Mouse (Mus musculus): ENCODE data around the gene Cit. TPM values are rescaled to one million over a fixed set of nuclear protein-coding genes. Genes with fewer than 3 reads are reported as not detected.

Gene Cit
- polyA plus RNA-seq, 1 experiment from 2014 or later: 35.0 TPM

- H3K27ac ChIP-seq: no peak overlapping the region
- H3K9me3 ChIP-seq (replicated peaks): no peaks in the 10 kb centered on the region; the same call in 1 of the 2 replicates
- H3K4me2 ChIP-seq (replicated peaks): no peak overlapping the region
- WGBS: 83% methylated on average over 6 of the region's 6 CpGs
- no peaks in the 10 kb centered on the region for H3K4me1 ChIP-seq
- no peak overlapping the region for H3K9ac ChIP-seq
- no peaks in the 10 kb centered on the region for H3K36me3 ChIP-seq
- no peak overlapping the region for H3K4me3 ChIP-seq
- no peak for ATAC-seq (ENCODE audit: low FRiP score)
- H3K27me3 ChIP-seq: no peaks in the 10 kb centered on the region
Observed at GRCm38 (mm10) chr5:115838059-115838458, 7.0 kb upstream of the Cit start.

DNA sequence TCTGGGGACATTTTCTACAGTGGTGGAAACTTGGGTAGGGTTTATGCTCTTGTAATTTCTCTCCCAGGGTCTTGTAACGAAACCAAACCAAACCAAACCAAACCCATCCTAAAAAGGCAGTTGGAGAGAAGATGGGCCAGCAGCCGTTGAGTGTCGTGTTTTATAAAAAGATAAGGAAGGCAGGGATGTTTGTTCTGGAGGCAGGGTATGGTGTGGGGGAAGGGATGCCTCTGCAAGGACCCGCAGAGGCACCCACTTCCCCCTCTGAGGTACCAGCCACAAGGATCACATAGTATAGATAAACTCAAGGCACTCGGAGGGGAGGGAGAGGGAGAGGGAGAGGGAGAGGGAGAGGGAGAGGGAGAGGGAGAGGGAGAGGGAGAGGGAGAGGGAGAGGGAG lies 4.6 kb upstream of the Cit start:
- Histone ChIP-seq H3K9me3 (replicated peaks) (no peaks in the 10 kb centered on the region; the same call in 1 of the 2 replicates), H3K36me3 (no peaks in the 10 kb centered on the region), H3K4me1 (peaks cover 10% of the 10 kb centered on the region), H3K4me2 (replicated peaks) (no peak overlapping the region), H3K9ac (no peak overlapping the region), H3K4me3 (no peak overlapping the region), H3K27me3 (no peaks in the 10 kb centered on the region), H3K27ac (no peak overlapping the region)
- 90% methylated on average over 4 of the region's 5 CpGs for WGBS
- no peak for ATAC-seq (ENCODE audit: low FRiP score)

GRCm38 (mm10) chr5:115840946-115841775 lies 3.9 kb upstream of the Cit start:
- WGBS: 80% methylated on average over 12 of the region's 12 CpGs
- no peaks in the 10 kb centered on the region for H3K27me3 ChIP-seq
- no peaks in the 10 kb centered on the region for H3K36me3 ChIP-seq
- H3K9ac ChIP-seq: no peak overlapping the region
- no peak overlapping the region for H3K4me3 ChIP-seq
- H3K9me3 ChIP-seq (replicated peaks): no peaks in the 10 kb centered on the region; the same call in 1 of the 2 replicates
- H3K4me2 ChIP-seq (replicated peaks): no peak overlapping the region
- no peak overlapping the region for H3K27ac ChIP-seq
- peaks cover 17% of the 10 kb centered on the region for H3K4me1 ChIP-seq
- ATAC-seq (ENCODE audit: low FRiP score): no peak

DNA sequence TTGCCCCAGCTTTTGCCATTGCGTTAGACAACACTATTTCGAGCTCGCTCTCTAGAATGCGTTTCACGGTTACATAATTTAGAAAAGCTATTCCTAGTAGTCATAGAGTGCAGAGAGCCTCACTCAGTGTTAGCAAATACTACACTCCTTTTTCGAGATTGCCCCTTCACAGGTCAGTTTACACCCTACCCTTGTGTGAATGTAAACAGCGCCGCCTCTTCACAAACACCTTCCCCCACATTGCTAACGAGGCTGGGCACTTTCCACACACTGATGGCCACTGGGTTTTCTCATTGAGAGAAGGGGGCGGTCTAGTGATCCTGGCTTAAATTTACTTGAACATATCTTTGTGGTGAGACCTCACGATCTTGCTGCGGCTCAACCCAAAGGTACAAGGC lies 711 bp upstream of the Cit start:
- ATAC-seq (ENCODE audit: low FRiP score): peak; percentile 33; the same call in 1 of the 2 replicates
- Histone ChIP-seq H3K4me1 (peaks cover 19% of the 10 kb centered on the region), H3K27me3 (no peaks in the 10 kb centered on the region), H3K4me3 (peak overlapping the region; percentile 67), H3K9me3 (replicated peaks) (no peaks in the 10 kb centered on the region), H3K4me2 (replicated peaks) (peak overlapping the region; percentile 98), H3K27ac (peak overlapping the region; percentile 50; the same call in 1 of the 2 replicates), H3K36me3 (peaks cover 6% of the 10 kb centered on the region; the same call in 1 of the 2 replicates), H3K9ac (peak overlapping the region; percentile 69)
- WGBS: 3% methylated on average over 12 of the region's 12 CpGs

DNA sequence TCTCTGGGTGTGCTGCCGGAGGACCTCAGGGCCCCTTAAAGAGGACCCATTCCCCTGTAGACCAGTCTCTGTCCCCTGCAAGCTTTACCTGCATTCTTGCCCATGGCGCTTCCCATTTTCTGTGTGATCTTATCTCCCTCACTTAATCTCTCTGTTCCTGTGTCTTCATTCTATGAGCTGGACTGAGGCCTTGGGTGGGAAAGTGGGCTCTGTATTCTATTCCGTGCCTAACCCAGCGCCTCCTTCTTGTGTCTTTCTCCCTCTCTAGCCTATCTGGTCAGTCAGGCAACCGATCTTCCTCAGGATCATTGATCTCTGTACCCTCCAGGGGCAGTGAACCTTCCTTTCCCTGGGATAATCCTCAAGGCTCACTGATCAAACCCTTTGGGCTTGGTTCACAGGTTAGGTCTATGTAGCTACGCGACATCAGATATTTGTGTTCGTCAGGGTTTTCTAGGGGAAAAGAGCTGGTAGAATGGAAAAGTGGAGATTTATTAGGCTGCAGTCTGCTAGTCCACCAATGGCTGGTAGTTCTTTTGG lies 627 bp downstream of the Cit start:
- H3K9me3 ChIP-seq (replicated peaks): no peaks in the 10 kb centered on the region

GRCm38 (mm10) chr5:115847166-115847565 lies 2.1 kb downstream of the Cit start:
- 88% methylated on average over 8 of the region's 8 CpGs for WGBS

More for the DNA sequence above, 627 bp downstream of the Cit start:
- no peaks in the 10 kb centered on the region for H3K27me3 ChIP-seq
- 31% methylated on average over 8 of the region's 8 CpGs for WGBS
- peak overlapping the region; percentile 67 for H3K4me3 ChIP-seq
- peak overlapping the region; percentile 98 for H3K4me2 ChIP-seq (replicated peaks)
- H3K27ac ChIP-seq: no peak overlapping the region
- peaks cover 19% of the 10 kb centered on the region for H3K4me1 ChIP-seq
- H3K9ac ChIP-seq: peak overlapping the region; percentile 72
- peaks cover 6% of the 10 kb centered on the region; the same call in 1 of the 2 replicates for H3K36me3 ChIP-seq
- ATAC-seq (ENCODE audit: low FRiP score): no peak

DNA sequence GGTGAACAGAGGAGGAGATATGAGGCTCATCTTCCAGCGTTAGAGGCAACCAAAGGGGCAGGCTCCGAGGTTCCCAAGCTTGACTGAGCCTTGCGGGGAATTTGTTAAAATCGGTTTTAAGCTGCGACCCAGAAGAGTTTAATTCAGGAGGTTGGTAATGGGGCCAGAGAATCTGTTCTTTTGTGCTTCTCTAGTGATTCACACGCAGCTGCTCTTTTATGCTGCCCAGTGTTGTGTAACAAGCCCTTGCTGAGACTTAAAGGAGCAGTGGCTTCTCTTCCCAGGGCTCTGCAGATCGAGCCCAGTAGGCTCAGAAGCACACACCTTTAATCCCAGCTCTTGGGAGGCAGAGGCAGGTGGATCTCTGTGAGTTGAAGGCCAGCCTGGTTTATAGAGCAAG lies 3.4 kb downstream of the Cit start:
- 68% methylated on average over 7 of the region's 7 CpGs for WGBS
- no peak for ATAC-seq (ENCODE audit: low FRiP score)
- Histone ChIP-seq H3K4me2 (replicated peaks) (no peak overlapping the region), H3K4me1 (peaks cover 19% of the 10 kb centered on the region), H3K9ac (no peak overlapping the region), H3K4me3 (no peak overlapping the region), H3K27ac (0 out of 2 replicates have a peak overlapping the region, but pooled peaks have one; percentile 50), H3K9me3 (replicated peaks) (no peaks in the 10 kb centered on the region), H3K36me3 (peaks cover 20% of the 10 kb centered on the region), H3K27me3 (no peaks in the 10 kb centered on the region)

More at GRCm38 (mm10) chr5:115847166-115847565, 2.1 kb downstream of the Cit start:
- peaks cover 8% of the 10 kb centered on the region for H3K36me3 ChIP-seq
- H3K4me2 ChIP-seq (replicated peaks): 0 out of 2 replicates have a peak overlapping the region, but pooled peaks have one; percentile 3
- H3K4me3 ChIP-seq: no peak overlapping the region
- H3K27ac ChIP-seq: no peak overlapping the region
- no peaks in the 10 kb centered on the region for H3K27me3 ChIP-seq
- H3K9ac ChIP-seq: no peak overlapping the region
- H3K4me1 ChIP-seq: peaks cover 19% of the 10 kb centered on the region
- H3K9me3 ChIP-seq (replicated peaks): no peaks in the 10 kb centered on the region
- ATAC-seq (ENCODE audit: low FRiP score): no peak

GRCm38 (mm10) chr5:115849263-115849829 lies 4.3 kb downstream of the Cit start:
- Histone ChIP-seq H3K4me3 (no peak overlapping the region), H3K9ac (no peak overlapping the region), H3K9me3 (replicated peaks) (no peaks in the 10 kb centered on the region), H3K27me3 (no peaks in the 10 kb centered on the region), H3K4me2 (replicated peaks) (no peak overlapping the region), H3K4me1 (peaks cover 15% of the 10 kb centered on the region), H3K36me3 (peaks cover 25% of the 10 kb centered on the region), H3K27ac (no peak overlapping the region)
- no peak for ATAC-seq (ENCODE audit: low FRiP score)
- WGBS: 58% methylated on average over 12 of the region's 12 CpGs

DNA sequence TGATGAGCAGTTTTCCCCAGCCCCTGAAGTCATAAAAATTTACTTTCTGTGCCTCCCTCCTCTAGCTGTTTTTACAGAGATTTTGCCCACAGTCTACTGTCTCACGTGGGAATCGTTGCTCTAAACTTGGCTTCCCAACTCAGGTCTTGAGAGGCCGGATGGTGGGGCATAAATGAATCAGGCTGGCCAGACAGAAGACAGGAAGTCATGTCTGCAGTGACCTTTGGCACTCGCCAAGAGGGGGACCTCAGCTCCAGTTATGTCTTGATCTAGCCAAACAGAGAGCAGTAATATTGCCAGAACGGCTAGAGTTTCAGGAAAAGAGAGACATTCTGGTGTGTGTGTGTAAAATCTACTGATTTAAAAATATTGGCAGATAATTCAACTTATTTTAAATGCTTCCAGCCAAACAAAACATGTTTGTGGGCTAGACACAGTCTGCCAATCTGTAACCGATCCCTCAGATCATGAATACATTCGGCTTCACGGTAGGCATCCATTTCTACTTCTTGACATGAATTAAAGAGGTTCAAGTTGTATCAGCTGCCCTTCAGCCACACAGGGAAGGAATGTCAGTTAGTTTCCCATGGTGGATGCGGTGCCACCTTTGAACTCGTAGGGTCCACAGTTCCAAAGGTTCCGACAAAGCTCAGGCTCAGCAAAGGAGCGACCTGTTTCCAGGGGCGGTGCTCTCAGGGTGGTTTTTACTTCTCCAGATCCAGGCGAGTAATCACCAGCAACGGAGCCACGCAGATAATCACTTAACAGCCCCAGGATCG lies 5.4 kb downstream of the Cit start:
- Histone ChIP-seq H3K27me3 (no peaks in the 10 kb centered on the region), H3K4me2 (replicated peaks) (no peak overlapping the region), H3K4me1 (peaks cover 9% of the 10 kb centered on the region), H3K9ac (no peak overlapping the region), H3K36me3 (peaks cover 28% of the 10 kb centered on the region), H3K9me3 (replicated peaks) (no peaks in the 10 kb centered on the region), H3K27ac (no peak overlapping the region), H3K4me3 (no peak overlapping the region)
- 91% methylated on average over 17 of the region's 17 CpGs for WGBS
- ATAC-seq (ENCODE audit: low FRiP score): no peak

DNA sequence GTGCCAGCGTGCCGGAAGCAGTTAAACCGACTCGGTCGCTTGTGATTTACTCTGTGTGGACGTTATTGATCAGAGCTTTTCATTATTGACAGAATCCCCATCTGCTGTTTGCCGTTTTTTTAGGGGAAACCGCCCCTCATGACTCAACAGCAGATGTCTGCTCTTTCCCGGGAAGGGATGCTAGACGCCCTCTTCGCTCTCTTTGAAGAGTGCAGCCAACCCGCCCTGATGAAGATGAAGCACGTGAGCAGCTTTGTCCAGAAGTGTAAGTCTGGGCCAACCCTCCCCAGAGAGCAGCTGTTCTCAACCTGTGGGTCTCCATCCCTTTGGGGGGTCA lies 5.9 kb downstream of the Cit start:
- Histone ChIP-seq H3K27ac (no peak overlapping the region), H3K9me3 (replicated peaks) (no peaks in the 10 kb centered on the region), H3K4me2 (replicated peaks) (no peak overlapping the region), H3K4me1 (peaks cover 3% of the 10 kb centered on the region), H3K27me3 (no peaks in the 10 kb centered on the region), H3K4me3 (no peak overlapping the region), H3K9ac (no peak overlapping the region), H3K36me3 (peaks cover 28% of the 10 kb centered on the region)
- ATAC-seq (ENCODE audit: low FRiP score): no peak
- WGBS: 94% methylated on average over 13 of the region's 13 CpGs

- no peaks in the 10 kb centered on the region for H3K9me3 ChIP-seq (replicated peaks)
- no peaks in the 10 kb centered on the region for H3K4me1 ChIP-seq
- no peak overlapping the region for H3K9ac ChIP-seq
- no peak overlapping the region for H3K4me2 ChIP-seq (replicated peaks)
- no peak for ATAC-seq (ENCODE audit: low FRiP score)
- H3K4me3 ChIP-seq: no peak overlapping the region
- no peak overlapping the region for H3K27ac ChIP-seq
- H3K27me3 ChIP-seq: no peaks in the 10 kb centered on the region
- 96% methylated on average over 4 of the region's 4 CpGs for WGBS
- peaks cover 36% of the 10 kb centered on the region for H3K36me3 ChIP-seq
Observed at GRCm38 (mm10) chr5:115852431-115852830, 7.4 kb downstream of the Cit start.

GRCm38 (mm10) chr5:115853691-115854090 lies 8.6 kb downstream of the Cit start:
- H3K27me3 ChIP-seq: no peaks in the 10 kb centered on the region
- H3K9me3 ChIP-seq (replicated peaks): no peaks in the 10 kb centered on the region
- no peak overlapping the region for H3K4me2 ChIP-seq (replicated peaks)
- WGBS: 83% methylated on average over 9 of the region's 9 CpGs
- no peak overlapping the region for H3K9ac ChIP-seq
- H3K27ac ChIP-seq: no peak overlapping the region
- ATAC-seq (ENCODE audit: low FRiP score): no peak
- H3K4me3 ChIP-seq: no peak overlapping the region
- H3K4me1 ChIP-seq: no peaks in the 10 kb centered on the region
- peaks cover 32% of the 10 kb centered on the region for H3K36me3 ChIP-seq

All from hindbrain, embryonic 12.5 days (tissue).